Mouse (Mus musculus) forebrain, embryonic 15.5 days (tissue): ENCODE data around the gene Slit3. TPM values are rescaled to one million over a fixed set of nuclear protein-coding genes. Genes with fewer than 3 reads are reported as not detected.

ENCODE experiments used
- ATAC-seq: fragments of 200-750 bp; cut with Nextera tagmentation; replicated peaks from 2 replicates; pipeline ENCODE4 v1.8.0; 2017; ENCODE audit warnings: mild to moderate bottlenecking, moderate TSS enrichment, moderate library complexity
- H3K27ac ChIP-seq: fragments of 300-500 bp; sonication (generic); replicated peaks from 2 replicates; pipeline ENCODE4 v1.5.1; 2015; ENCODE audit warnings: mild to moderate bottlenecking, inconsistent platforms
- H3K27me3 ChIP-seq: fragments of 300-500 bp; sonication (generic); 2 replicates; pipeline ENCODE4 v1.6.1; 2015; ENCODE audit warnings: inconsistent platforms
- H3K36me3 ChIP-seq: fragments of 300-500 bp; sonication (generic); 2 replicates; pipeline ENCODE4 v1.6.1; 2015; ENCODE audit warnings: mild to moderate bottlenecking, inconsistent platforms
- H3K4me1 ChIP-seq: fragments of 300-500 bp; sonication (generic); 2 replicates; pipeline ENCODE4 v1.6.1; 2015; ENCODE audit warnings: inconsistent platforms
- H3K4me2 ChIP-seq: fragments of 300-500 bp; sonication (generic); replicated peaks from 2 replicates; pipeline ENCODE4 v1.6.1; 2015; ENCODE audit warnings: mild to moderate bottlenecking, inconsistent platforms
- H3K4me3 ChIP-seq: fragments of 300-500 bp; sonication (generic); 2 replicates; pipeline ENCODE4 v1.5.1; 2015; ENCODE audit warnings: mild to moderate bottlenecking, inconsistent platforms
- H3K9ac ChIP-seq: fragments of 300-500 bp; sonication (generic); replicated peaks from 2 replicates; pipeline ENCODE4 v1.6.1; 2015; ENCODE audit warnings: mild to moderate bottlenecking, inconsistent platforms
- H3K9me3 ChIP-seq: fragments of 300-500 bp; sonication (generic); 2 replicates; pipeline ENCODE4 v1.6.1; 2016; ENCODE audit warnings: inconsistent platforms
- WGBS: fragments of 180-500 bp; shearing (Covaris S2); methylation state at CpG from one replicate; pipeline ENCODE4 v1.1.7; 2015; ENCODE audit warnings: mixed read lengths; 5-methylcytosine and 5-hydroxymethylcytosine counted together
- polyA plus RNA-seq: library from polyadenylated mRNA; unstranded; fragments of >200 nt; fragmentation: Nextera tagmentation; extraction: Ambion mirVana; gene quantifications from 2 replicates; pipeline ENCODE4 v1.2.1, GENCODE M21; 2015

Gene Slit3
- polyA plus RNA-seq, 1 experiment from 2014 or later = 6.4 TPM

DNA sequence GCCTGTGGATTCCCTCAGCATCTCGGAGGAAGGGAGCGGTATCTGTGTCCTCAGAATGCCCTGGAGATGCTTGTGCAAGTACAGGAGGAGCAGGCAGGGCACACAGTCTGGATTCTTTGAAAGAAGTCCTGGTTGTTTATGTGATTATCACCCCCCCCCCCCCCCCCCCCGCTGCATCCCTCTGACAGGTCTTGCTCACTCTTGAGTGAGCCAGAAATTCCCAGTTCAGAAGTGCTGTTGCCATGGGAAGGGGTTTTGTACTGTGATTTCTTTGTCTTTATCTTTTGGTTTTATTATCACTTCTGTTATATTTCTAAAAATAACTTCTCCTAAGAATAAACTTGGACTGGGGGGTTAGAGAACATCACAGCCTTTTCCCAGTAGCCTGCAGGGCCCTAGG, 199.5 kb downstream of the Slit3 start:
- Histone ChIP-seq H3K4me2 (no peak overlapping the region), H3K27me3 (no peaks in the 10 kb centered on the region), H3K9ac (no peak overlapping the region), H3K27ac (no peak overlapping the region), H3K36me3 (no peaks in the 10 kb centered on the region), H3K4me1 (peaks cover 13% of the 10 kb centered on the region; the same call in 1 of the 2 replicates), H3K9me3 (no peaks in the 10 kb centered on the region), H3K4me3 (no peak overlapping the region)
- WGBS = 93% methylated on average over 3 of the region's 3 CpGs
- ATAC-seq = no peak

DNA sequence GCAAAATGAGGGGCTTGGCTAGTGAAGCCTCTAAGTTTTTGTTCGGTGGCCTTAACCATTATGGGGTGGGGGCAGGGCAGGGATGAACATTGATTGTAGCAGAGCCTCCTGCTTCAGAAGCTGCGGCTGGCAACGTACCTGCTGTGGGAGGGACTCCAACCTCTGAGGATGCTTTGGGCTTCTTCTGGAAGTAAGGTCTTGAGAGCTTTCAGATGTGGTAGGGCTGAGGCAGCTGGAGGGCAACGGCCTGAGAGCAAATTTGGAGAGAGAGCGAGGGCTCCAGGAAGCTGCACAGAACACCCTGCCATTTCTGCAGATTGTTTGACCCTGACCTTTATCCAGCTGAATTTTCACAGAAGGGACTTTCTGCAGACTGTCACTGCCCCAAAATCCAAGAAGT, 203.4 kb downstream of the Slit3 start:
- Histone ChIP-seq H3K27me3 (no peaks in the 10 kb centered on the region), H3K4me3 (no peak overlapping the region)
- 62% methylated on average over 5 of the region's 5 CpGs for WGBS

DNA sequence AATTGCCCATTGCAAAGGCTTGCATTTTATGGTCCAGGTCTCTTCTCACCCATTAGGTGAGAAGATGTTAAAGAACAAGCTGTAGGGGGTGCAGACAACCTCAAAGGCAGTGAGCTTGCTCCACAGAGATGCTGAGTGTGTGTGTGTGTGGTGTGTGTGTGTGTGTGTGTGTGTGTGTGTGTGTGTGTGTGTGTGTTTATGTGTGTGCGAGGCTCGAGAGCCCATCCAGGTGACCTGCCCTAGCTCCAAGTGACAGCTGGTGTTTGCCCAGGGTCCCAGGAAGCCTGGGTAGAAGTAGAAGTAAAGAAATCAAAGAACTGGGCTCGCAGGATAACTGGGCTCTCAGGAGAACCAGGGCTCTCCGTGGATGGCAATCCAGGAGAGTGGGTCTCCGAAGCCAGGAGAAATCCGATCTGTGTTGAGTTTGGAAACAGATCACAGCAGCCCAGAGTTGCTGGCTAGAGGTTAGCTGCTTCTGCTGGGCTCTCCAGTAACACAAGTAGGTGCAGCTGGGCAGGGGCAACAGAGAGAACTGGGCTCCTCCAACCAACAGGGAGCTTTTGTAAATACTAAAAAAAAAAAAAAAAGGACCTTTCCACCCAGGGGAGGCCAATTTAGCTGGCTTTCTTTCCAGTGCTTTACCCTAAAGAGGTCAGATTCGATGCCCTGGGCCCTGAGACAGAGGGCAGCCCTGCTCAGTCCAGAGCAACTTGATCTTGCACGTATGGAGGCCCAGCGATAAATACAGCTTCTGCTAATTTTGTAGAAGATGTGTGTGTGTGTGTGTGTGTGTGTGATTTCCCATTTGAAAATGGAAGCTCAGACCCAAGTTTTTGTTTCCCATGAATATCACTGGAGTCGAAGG, 204.3 kb downstream of the Slit3 start:
- 57% methylated on average over 10 of the region's 10 CpGs for WGBS
- no peak overlapping the region for H3K4me2 ChIP-seq
- no peak for ATAC-seq
- H3K9me3 ChIP-seq = no peaks in the 10 kb centered on the region
- no peaks in the 10 kb centered on the region for H3K36me3 ChIP-seq
- H3K9ac ChIP-seq = no peak overlapping the region
- H3K4me3 ChIP-seq = no peak overlapping the region
- no peaks in the 10 kb centered on the region for H3K4me1 ChIP-seq
- no peaks in the 10 kb centered on the region for H3K27me3 ChIP-seq
- no peak overlapping the region for H3K27ac ChIP-seq

More for the DNA sequence above, 203.4 kb downstream of the Slit3 start:
- ATAC-seq = no peak
- no peak overlapping the region for H3K4me2 ChIP-seq
- H3K4me1 ChIP-seq = no peaks in the 10 kb centered on the region
- no peak overlapping the region for H3K27ac ChIP-seq
- no peaks in the 10 kb centered on the region for H3K36me3 ChIP-seq
- no peak overlapping the region for H3K9ac ChIP-seq
- no peaks in the 10 kb centered on the region for H3K9me3 ChIP-seq

DNA sequence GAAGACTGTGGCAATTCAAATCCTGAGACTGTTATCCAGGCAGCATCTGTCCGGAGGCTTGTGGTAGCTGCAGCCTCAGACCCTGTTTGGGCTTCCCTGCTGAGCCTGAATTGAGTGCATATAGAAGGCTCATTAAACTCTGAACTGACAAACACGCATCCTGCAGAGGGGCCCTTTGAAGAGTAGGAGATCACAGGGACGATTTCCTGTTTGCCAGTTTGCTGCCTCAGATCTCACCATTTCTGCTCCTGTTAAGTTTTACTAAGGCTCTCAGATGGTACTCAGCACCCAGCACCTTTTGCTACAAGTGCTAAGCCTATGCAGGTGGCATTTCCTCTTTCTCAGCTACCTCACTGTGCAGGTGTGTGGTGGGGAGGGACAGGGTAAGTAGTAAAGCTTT, 205.3 kb downstream of the Slit3 start:
- WGBS = 3% methylated on average over 3 of the region's 3 CpGs

DNA sequence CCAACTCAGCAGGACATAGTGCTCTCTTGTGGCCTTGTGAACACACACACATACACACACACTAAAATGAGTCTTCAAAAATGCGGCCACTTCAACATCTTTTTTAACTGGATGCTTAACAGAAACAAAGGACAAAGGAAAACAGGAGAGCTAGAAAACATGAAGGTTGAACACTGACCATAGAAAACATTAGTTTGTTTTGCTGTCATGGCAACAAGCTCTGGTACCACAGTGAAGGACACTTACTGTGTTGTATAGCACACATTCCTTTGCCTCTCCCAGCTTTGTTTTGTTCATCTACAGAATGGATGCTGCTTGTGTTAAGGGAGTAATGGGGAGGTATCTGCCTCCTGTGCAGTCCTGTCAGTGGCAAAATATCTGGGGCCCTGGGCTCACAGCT, 206.9 kb downstream of the Slit3 start:
- H3K27ac ChIP-seq = no peak overlapping the region
- H3K9me3 ChIP-seq = no peaks in the 10 kb centered on the region
- ATAC-seq = no peak
- H3K36me3 ChIP-seq = no peaks in the 10 kb centered on the region
- no peak overlapping the region for H3K4me3 ChIP-seq
- 71% methylated on average over 1 of the region's 1 CpGs for WGBS
- H3K4me1 ChIP-seq = no peaks in the 10 kb centered on the region
- no peak overlapping the region for H3K9ac ChIP-seq
- H3K27me3 ChIP-seq = no peaks in the 10 kb centered on the region
- H3K4me2 ChIP-seq = no peak overlapping the region

More for the DNA sequence above, 205.3 kb downstream of the Slit3 start:
- no peaks in the 10 kb centered on the region for H3K36me3 ChIP-seq
- no peak overlapping the region for H3K4me3 ChIP-seq
- no peak for ATAC-seq
- no peaks in the 10 kb centered on the region for H3K4me1 ChIP-seq
- no peak overlapping the region for H3K27ac ChIP-seq
- H3K9ac ChIP-seq = no peak overlapping the region
- no peak overlapping the region for H3K4me2 ChIP-seq
- H3K9me3 ChIP-seq = no peaks in the 10 kb centered on the region
- no peaks in the 10 kb centered on the region for H3K27me3 ChIP-seq

GRCm38 (mm10) chr11:35331476-35331875, 210.5 kb downstream of the Slit3 start:
- H3K27ac ChIP-seq = no peak overlapping the region
- H3K9me3 ChIP-seq = no peaks in the 10 kb centered on the region
- H3K36me3 ChIP-seq = no peaks in the 10 kb centered on the region
- no peaks in the 10 kb centered on the region for H3K4me1 ChIP-seq
- no peak overlapping the region for H3K9ac ChIP-seq
- no peak for ATAC-seq
- H3K27me3 ChIP-seq = no peaks in the 10 kb centered on the region
- WGBS = 87% methylated on average over 3 of the region's 3 CpGs
- no peak overlapping the region for H3K4me2 ChIP-seq
- H3K4me3 ChIP-seq = no peak overlapping the region

- ATAC-seq = no peak
These were observed 215.5 kb downstream of the Slit3 start for GRCm38 (mm10) chr11:35336558-35336957.

DNA sequence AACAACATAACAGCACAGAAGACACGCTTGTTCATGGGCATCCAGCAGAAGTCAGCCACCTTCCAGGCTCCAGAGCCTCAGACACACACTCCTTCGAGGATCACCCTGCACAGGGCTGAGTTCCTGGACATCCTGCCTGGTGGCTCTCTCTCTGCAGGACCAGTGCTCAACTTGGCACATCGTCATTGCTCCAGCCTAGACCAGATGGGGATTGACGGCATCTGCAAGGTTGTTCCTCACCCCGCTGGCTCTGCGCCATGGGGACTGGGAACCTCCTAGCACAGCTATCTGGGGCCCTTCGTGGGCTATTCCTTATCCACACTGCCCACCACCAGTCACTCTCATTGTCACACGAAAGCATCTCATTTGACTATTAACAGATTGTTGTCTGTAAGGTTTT, 216.5 kb downstream of the Slit3 start:
- Histone ChIP-seq H3K4me2 (no peak overlapping the region), H3K27ac (no peak overlapping the region), H3K27me3 (no peaks in the 10 kb centered on the region), H3K9ac (no peak overlapping the region), H3K36me3 (no peaks in the 10 kb centered on the region), H3K9me3 (no peaks in the 10 kb centered on the region), H3K4me1 (0 out of 2 replicates have a peak, but pooled peaks cover 5% of the 10 kb centered on the region), H3K4me3 (no peak overlapping the region)
- no peak for ATAC-seq
- 72% methylated on average over 8 of the region's 8 CpGs for WGBS

More at GRCm38 (mm10) chr11:35336558-35336957, 215.5 kb downstream of the Slit3 start:
- Histone ChIP-seq H3K36me3 (no peaks in the 10 kb centered on the region), H3K4me1 (0 out of 2 replicates have a peak, but pooled peaks cover 5% of the 10 kb centered on the region), H3K4me2 (no peak overlapping the region), H3K4me3 (no peak overlapping the region), H3K27ac (no peak overlapping the region), H3K9ac (no peak overlapping the region), H3K27me3 (no peaks in the 10 kb centered on the region), H3K9me3 (no peaks in the 10 kb centered on the region)
- WGBS = 83% methylated on average over 8 of the region's 8 CpGs

- H3K4me1 ChIP-seq = 0 out of 2 replicates have a peak, but pooled peaks cover 5% of the 10 kb centered on the region
- no peak for ATAC-seq
- no peak overlapping the region for H3K4me2 ChIP-seq
- H3K4me3 ChIP-seq = no peak overlapping the region
- WGBS = 58% methylated on average over 19 of the region's 19 CpGs
- H3K9ac ChIP-seq = no peak overlapping the region
- H3K9me3 ChIP-seq = no peaks in the 10 kb centered on the region
- H3K27ac ChIP-seq = no peak overlapping the region
- no peaks in the 10 kb centered on the region for H3K36me3 ChIP-seq
- no peaks in the 10 kb centered on the region for H3K27me3 ChIP-seq
These were observed 217.1 kb downstream of the Slit3 start for GRCm38 (mm10) chr11:35337927-35338819.

- Histone ChIP-seq H3K4me2 (no peak overlapping the region), H3K4me1 (0 out of 2 replicates have a peak, but pooled peaks cover 5% of the 10 kb centered on the region), H3K9ac (no peak overlapping the region), H3K9me3 (no peaks in the 10 kb centered on the region), H3K27me3 (peaks cover 4% of the 10 kb centered on the region; the same call in 1 of the 2 replicates), H3K27ac (no peak overlapping the region), H3K4me3 (no peak overlapping the region), H3K36me3 (no peaks in the 10 kb centered on the region)
- no peak for ATAC-seq
- WGBS = 75% methylated on average over 6 of the region's 6 CpGs
These were observed 219.7 kb downstream of the Slit3 start for GRCm38 (mm10) chr11:35340752-35341151.

DNA sequence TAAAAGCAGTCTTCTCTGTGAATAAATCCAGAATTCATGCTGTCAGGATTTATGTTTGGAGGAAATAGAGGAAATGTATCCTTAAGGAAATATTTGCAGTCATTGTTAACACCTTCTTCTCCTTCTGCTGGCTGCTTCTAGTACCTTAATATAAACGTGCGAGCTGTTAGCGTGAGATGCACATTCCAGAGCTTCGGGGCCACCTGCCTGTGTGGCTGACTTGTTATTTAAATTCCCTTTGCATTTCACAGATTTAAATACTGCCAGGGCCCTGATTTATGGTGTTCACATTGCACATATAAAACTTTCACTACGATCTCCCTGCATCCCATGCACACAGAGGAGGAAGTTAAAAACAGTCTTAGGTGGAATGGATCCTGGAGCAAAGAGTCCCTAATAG, 221.5 kb downstream of the Slit3 start:
- no peaks in the 10 kb centered on the region for H3K9me3 ChIP-seq
- H3K4me3 ChIP-seq = no peak overlapping the region
- no peak overlapping the region for H3K9ac ChIP-seq
- no peak overlapping the region for H3K27ac ChIP-seq
- H3K36me3 ChIP-seq = no peaks in the 10 kb centered on the region
- WGBS = 65% methylated on average over 5 of the region's 5 CpGs
- peaks cover 4% of the 10 kb centered on the region; the same call in 1 of the 2 replicates for H3K27me3 ChIP-seq
- 0 out of 2 replicates have a peak, but pooled peaks cover 4% of the 10 kb centered on the region for H3K4me1 ChIP-seq
- H3K4me2 ChIP-seq = no peak overlapping the region
- ATAC-seq = no peak
